Mouse (Mus musculus) fat pad, adult 2 months (tissue): ENCODE results near the gene Gys2.

Experiments
- DNase-seq: peaks from one replicate; pipeline ENCODE4 v3.0.0-alpha.2; 2011; ENCODE audit warnings: low read depth, low spot score; ENCODE audit errors: extremely low read depth

The Gys2 gene

GRCm38 (mm10) chr6:142459017-142459678 lies 13.8 kb downstream of the Gys2 start:
- DNase-seq, result no peak

GRCm38 (mm10) chr6:142458010-142458409 lies 14.9 kb downstream of the Gys2 start:
- no peak for DNase-seq

GRCm38 (mm10) chr6:142455314-142455996 lies 17.5 kb downstream of the Gys2 start:
- DNase-seq, result no peak

GRCm38 (mm10) chr6:142453311-142453710 lies 19.6 kb downstream of the Gys2 start:
- no peak for DNase-seq

GRCm38 (mm10) chr6:142451381-142451780 lies 21.5 kb downstream of the Gys2 start:
- DNase-seq, result no peak

GRCm38 (mm10) chr6:142429072-142429471 lies 43.8 kb downstream of the Gys2 start:
- DNase-seq, result no peak

GRCm38 (mm10) chr6:142424976-142425375 lies 47.9 kb downstream of the Gys2 start:
- DNase-seq, result no peak

GRCm38 (mm10) chr6:142414597-142414996 lies 58.3 kb downstream of the Gys2 start:
- DNase-seq, result no peak

GRCm38 (mm10) chr6:142413845-142414244 lies 59.1 kb downstream of the Gys2 start:
- DNase-seq, result no peak

- no peak for DNase-seq
These were observed 59.9 kb downstream of the Gys2 start, which contains the start of gene Spx for GRCm38 (mm10) chr6:142412906-142413491. TSS of gene Spx (plus strand) at chr6:142413441.

GRCm38 (mm10) chr6:142411140-142411539 lies 61.8 kb downstream of the Gys2 start:
- DNase-seq, result no peak

GRCm38 (mm10) chr6:142395756-142396155 lies 77.2 kb downstream of the Gys2 start:
- no peak for DNase-seq

GRCm38 (mm10) chr6:142394669-142395068 lies 78.2 kb downstream of the Gys2 start:
- DNase-seq, result peak; percentile 56

- DNase-seq, result no peak
These were observed 80.6 kb downstream of the Gys2 start for GRCm38 (mm10) chr6:142392312-142392711.

GRCm38 (mm10) chr6:142389101-142389500 lies 83.8 kb downstream of the Gys2 start:
- DNase-seq, result no peak

- DNase-seq, result no peak
These were observed 85.1 kb downstream of the Gys2 start for GRCm38 (mm10) chr6:142387755-142388271.

GRCm38 (mm10) chr6:142387011-142387754 lies 85.7 kb downstream of the Gys2 start, which contains the start of the genes Recql and Golt1b:
TSS of gene Recql (minus strand) at chr6:142387087.
TSS of gene Golt1b (plus strand) at chr6:142387221.
- DNase-seq, result peak; percentile 56

GRCm38 (mm10) chr6:142386285-142387010 lies 86.5 kb downstream of the Gys2 start:
- DNase-seq, result no peak

GRCm38 (mm10) chr6:142384521-142384920 lies 88.4 kb downstream of the Gys2 start:
- DNase-seq, result no peak

- DNase-seq, result no peak
These were observed 91.3 kb downstream of the Gys2 start for GRCm38 (mm10) chr6:142381615-142382014.
